Mouse (Mus musculus): ENCODE results near the gene Nln.

The Nln gene

DNA sequence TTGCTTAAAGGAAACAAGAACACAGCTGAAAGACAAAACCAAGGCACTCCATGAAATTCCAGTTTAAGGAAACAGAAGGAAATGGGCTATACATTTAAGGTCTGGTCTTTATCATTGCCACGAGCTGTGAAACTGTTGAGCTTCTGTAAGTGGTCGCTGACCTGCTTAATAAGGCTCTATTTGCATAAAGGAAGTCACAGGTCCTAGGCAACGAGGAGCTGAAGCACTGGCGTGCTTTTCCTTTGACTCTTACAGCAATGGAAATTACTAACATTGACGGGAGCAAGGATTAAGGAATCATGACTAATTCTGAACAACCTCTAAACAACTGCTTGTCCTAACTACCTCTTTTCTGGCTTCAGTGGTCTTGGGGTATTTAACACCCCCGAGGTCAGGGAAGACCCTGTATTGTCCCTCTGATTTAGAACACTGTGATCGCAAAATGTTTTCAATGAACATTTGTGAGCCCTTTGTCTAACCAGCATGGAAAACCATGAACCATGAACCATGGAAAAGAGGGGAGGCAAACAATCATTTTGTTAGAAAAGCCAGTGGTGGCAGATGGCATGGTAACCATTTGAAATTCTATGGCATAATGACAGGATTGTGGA lies 90.8 kb downstream of the Nln start:
- DNase-seq (ENCODE audit: low spot score in 2 of 2), result no peak

DNA sequence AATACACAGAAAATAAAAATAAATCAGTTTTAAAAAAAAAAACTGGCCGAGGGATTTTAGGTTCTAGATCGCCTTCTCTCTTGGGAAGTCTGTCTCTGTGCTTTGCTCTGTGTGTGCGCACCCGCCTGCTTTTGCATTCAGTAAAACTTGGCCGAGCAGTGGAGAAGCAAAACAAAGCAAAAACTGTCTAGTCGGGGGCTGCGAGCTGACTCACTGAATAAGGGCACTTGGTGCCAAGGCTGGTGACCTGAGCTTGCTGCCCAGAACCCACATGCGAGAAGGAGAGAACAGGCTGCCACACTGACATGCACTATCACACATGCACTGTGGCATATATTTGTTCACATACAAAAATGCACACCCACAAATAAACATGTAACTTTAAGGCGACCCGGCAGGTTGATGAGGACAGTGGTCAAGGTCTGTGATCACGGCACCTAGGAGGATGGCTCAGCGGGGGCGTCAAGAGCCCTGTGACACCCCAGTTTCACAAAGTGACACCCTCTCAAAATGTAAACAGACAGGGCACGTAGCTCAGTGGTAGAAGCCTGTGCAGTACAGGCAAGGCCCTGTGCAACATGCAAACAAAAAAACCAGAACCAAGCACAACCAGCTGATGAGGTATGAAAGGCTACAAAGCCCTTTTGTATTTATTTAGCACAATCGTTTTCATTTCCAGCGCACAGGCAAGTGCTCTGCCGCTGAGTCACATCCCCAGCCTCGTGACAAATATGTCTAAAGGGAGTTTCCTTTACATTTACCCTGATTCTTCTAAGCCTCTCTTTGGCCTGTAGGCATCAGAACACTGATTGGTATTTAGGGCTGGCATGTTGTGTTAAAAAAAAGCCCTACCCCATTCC lies 93.9 kb downstream of the Nln start:
- DNase-seq (ENCODE audit: low spot score in 2 of 2), result no peak

- no peak for DNase-seq (ENCODE audit: low spot score in 2 of 2)
Measured at GRCm38 (mm10) chr13:104014038-104014437, 95.4 kb downstream of the Nln start.

- DNase-seq (ENCODE audit: low spot score in 2 of 2), result no peak
Measured at GRCm38 (mm10) chr13:104013380-104013779, 96.0 kb downstream of the Nln start.

- DNase-seq (ENCODE audit: low spot score in 2 of 2), result no peak
Measured at GRCm38 (mm10) chr13:104012214-104012833, 97.1 kb downstream of the Nln start.

DNA sequence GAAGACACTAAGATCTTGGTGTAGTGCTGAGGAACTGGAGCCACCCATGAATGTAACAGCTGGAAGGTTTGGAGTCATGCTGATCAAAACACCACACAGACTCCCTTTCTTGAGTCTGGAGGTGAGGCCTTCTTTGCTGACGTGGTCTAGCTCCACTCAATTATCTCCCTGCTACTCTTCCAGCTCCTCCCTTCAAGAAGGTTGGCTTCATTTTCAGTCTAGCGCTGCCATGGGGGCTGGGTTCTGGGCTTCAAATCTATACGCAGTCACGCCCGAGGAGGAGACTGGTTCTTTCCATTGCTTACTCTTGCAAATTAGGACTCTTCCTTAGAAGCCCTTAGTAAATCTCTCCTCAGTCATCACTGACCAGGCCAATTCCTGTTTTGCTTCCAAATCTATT lies 98.1 kb downstream of the Nln start:
- no peak for DNase-seq (ENCODE audit: low spot score in 2 of 2)

GRCm38 (mm10) chr13:104005231-104005845 lies 104.1 kb downstream of the Nln start:
- no peak for DNase-seq (ENCODE audit: low spot score in 2 of 2)

DNA sequence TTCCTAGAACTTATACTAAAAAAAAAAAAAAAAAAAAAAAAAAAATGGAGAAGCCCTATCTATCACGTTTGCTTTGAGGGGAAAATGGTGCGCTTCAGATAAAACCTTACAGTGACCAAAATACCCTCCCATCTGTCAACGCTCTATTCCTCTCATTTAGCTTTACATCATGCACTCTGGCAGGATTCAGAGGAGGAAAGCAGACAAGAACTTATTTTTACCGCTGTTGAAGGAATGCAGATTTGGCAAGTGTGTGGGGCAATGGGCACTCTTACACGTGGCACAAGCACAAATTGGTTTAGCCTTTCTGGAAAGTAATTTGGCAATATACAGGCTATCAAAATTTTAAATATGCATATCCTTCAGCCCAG lies 115.3 kb downstream of the Nln start:
- no peak for DNase-seq (ENCODE audit: low spot score in 2 of 2)

DNA sequence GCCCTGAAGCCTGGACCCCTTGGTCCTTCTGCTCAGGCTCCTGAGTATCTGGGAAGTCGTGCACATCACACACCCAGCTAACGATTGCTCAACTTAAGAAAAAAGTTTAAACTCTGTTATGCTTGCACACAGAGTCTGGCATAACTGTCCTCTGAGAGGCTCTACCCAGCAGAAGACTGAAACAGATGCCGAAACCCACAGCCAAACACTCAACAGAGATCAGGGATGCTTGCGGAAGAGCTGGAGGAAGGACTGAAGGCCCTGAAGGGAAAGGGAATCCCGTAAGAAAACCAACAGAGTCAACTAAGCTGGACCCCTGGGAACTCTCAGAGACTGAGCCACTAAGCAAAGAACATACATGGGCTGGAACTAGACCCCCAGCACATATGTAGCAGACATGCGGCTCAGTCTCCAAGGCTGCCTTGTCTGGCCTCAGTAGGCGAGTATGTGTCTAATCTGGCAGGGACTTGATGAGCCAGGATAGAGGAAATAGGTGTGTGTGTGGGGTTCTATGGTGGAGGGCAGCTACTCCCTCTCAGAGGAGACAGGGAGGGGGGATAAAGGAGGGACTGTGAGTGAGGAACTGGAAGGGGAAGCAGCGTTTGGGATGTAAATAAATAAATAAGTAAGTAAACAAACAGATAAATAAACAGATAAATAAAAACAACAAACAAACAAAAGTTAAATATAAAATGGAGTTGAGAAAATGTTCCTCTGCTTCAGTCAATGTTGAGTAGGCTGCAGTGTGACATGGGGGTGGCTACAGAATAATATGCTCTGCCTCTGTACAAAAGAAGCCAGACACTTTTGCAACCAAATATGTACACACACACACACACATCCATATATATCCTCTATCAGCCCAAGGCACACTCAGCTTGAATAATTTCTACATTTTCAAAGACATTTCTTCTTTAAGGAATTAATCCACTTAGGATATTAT lies 116.0 kb downstream of the Nln start:
- no peak for DNase-seq (ENCODE audit: low spot score in 2 of 2)

DNA sequence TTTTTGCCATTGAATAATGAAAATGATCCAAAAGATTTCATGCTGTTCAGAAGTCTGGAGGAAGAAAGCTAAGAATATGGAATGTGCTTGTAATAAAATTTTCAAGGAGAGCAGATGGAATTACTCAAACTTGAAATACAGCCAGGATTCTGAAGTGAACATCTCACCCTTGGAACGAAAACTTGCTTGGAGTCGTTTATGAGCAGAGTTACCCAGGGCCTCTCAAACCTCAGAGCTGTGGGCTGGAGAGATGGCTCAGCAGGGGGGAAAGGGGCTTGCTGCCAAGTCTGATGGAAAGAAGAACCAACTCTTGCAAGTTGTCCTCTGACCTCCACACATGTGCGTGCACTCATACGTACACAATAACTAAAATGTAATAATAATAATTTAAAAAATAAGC lies 122.8 kb downstream of the Nln start:
- no peak for DNase-seq (ENCODE audit: low spot score in 2 of 2)

GRCm38 (mm10) chr13:103985510-103986278 lies 123.7 kb downstream of the Nln start:
- DNase-seq (ENCODE audit: low spot score in 2 of 2), result no peak

- DNase-seq (ENCODE audit: low spot score in 2 of 2), result no peak
Measured at GRCm38 (mm10) chr13:103982376-103982775, 127.0 kb downstream of the Nln start.

DNA sequence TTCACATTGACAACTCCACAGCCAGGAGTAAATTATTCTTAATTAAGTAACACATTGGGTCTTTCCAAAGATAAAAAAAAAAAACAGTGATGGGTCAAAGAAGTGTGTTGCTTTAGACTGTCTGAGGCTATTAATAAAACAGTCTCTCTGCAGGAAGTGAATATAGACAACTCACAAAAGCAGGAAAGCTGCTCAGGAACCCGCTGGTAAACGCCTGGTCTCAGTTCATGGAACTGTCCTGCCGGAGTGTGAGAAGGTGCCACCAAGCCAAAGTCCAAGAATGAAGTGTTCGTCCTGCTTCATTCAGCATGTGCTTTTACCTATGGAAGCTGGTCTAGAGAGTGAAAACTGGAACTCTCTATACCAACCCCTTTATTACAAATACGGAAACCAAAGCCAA lies 129.0 kb downstream of the Nln start:
- no peak for DNase-seq (ENCODE audit: low spot score in 2 of 2)

GRCm38 (mm10) chr13:103978286-103978866 lies 131.0 kb downstream of the Nln start:
- no peak for DNase-seq (ENCODE audit: low spot score in 2 of 2)

DNA sequence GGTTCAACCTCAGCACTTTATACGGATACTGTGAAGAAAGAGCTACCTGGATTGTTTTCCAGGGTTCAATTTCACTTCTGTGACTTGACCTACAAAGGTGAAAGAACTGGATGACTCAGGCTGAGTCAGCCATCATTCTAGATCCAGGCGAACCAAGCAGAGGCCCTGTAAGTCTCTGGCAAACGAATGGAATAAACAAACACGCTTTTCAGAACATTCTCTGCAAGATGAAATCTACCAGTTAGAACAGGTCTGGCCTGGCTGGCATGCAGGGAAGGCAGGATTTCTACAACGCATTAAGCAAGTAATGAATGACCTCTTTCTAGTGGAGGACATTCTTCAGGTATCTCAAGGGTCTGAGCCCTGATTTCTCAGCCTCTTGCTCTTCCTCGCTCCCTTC lies 131.6 kb downstream of the Nln start:
- DNase-seq (ENCODE audit: low spot score in 2 of 2), result no peak

DNA sequence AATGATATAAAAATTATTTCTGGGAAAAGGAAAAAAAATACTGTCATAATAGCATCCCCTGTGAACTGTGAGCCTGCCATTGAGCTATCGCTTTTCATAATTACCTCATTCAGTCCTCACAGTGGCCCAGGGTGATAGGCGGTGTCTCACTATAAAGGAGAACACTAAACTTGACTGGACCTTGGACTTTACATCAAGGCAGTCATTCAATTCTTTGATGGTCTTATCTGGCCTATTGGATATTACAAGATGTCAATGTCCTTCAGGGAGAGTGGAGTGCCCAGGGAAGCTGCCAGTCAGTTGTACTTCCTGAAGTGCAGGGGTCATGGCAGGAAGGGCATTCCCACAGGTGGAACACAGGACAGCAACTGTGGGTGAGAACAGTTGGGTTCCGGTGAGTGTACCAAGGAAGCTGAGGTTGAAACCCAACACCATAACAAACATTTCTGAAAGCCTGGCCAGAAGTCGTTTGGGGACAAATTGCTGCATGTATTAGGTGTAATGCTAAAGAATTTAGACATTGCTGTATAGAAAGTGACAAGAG lies 133.2 kb downstream of the Nln start:
- DNase-seq (ENCODE audit: low spot score in 2 of 2), result no peak

DNA sequence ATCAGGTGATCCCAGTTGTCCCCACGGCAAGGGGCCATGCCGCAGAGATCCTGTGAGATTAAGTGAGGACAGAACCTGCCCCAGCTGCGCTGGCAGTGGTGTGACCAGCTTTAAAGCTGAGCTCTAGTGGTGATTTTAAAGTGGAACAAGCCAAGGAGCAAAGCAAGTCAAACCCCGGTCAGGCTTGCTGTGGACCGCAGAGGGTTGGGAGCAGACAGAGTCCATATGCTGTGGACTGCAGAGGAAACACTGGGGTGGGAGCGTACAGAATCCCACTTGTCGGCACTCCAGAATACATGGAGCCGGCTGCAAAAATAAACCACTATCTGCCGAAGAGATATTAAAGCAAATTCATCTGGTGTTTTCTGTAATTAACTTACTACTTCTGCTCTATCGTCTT lies 134.3 kb downstream of the Nln start:
- no peak for DNase-seq (ENCODE audit: low spot score in 2 of 2)

- DNase-seq (ENCODE audit: low spot score in 2 of 2), result no peak
Measured at GRCm38 (mm10) chr13:103973977-103974376, 135.4 kb downstream of the Nln start.

Measured in thymus, postnatal 10 days (tissue).